Comparison of ENCODE assay signal across 38 mouse cellular contexts in the genomic region with DNA sequence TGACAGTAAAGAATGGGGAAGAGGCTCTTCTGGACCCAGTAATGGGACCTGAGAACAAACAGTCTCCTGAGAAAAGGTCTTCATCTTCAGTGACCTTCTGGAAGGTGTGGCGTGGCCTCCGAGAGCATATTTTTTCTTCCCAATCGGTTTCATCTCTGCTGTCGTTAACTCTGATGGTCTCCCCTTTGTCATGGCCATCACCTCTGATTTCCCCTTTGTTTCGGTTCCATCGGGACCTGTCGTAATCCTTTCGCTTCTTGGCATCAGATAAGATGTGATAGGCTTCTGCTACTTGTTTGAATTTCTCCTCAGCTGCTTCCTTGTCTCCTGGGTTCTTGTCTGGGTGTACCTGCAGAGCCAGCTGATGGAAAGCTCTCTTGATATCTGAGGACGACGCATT. TPM values are rescaled to one million over a fixed set of nuclear protein-coding genes. Genes with fewer than 3 reads are reported as not detected.
"Had no signal": no experiment of that assay in that cellular context is flagged by ENCODE, and none has a peak within 500 bp of the region (broad histone marks: within the 10 kb centered on the region; RNA-seq: fewer than 3 reads in every experiment).

No protein-coding gene starts in this region.

- H3K9ac ChIP-seq: heart, embryonic 13.5 days; heart, embryonic 15.5 days; hindbrain, embryonic 12.5 days; hindbrain, embryonic 14.5 days; intestine, embryonic 15.5 days; limb, embryonic 12.5 days; liver, embryonic 13.5 days; liver, embryonic 15.5 days had no signal

- DNase-seq: gastrocnemius, postnatal 14 days; heart, adult 2 months; heart, postnatal 14 days; heart, postnatal 36 days; kidney, adult 18-20 months; kidney, adult 8-10 months; kidney, postnatal 10 days; kidney, postnatal 25 days; kidney, postnatal 4 days; liver; liver, embryonic 13.5 days had no signal

- H3K36me3 ChIP-seq: heart, embryonic 13.5 days; heart, embryonic 15.5 days; hindbrain, embryonic 10.5 days; hindbrain, embryonic 12.5 days; intestine, embryonic 15.5 days; limb, embryonic 10.5 days; limb, embryonic 12.5 days; liver, embryonic 13.5 days; liver, embryonic 15.5 days had no signal

- H3K4me3 ChIP-seq: heart, adult 2 months; heart, embryonic 13.5 days; heart, embryonic 15.5 days; hindbrain, embryonic 10.5 days; hindbrain, embryonic 12.5 days; intestine, embryonic 15.5 days; layer of hippocampus, adult 2 months; left cerebral cortex, adult 2 months; limb, embryonic 10.5 days; limb, embryonic 12.5 days; liver, embryonic 13.5 days; liver, embryonic 15.5 days had no signal

- H3K27ac ChIP-seq: heart, adult 2 months; heart, embryonic 13.5 days; heart, embryonic 15.5 days; hindbrain, embryonic 10.5 days; hindbrain, embryonic 12.5 days; hindbrain, embryonic 14.5 days; intestine, embryonic 15.5 days; layer of hippocampus, adult 2 months; left cerebral cortex, adult 2 months; limb, embryonic 10.5 days; limb, embryonic 12.5 days; liver, embryonic 13.5 days; liver, embryonic 15.5 days had no signal

- H3K4me1 ChIP-seq: hindbrain, embryonic 12.5 days; limb, embryonic 10.5 days; limb, embryonic 12.5 days had no signal

- H3K27me3 ChIP-seq: heart, embryonic 13.5 days; heart, embryonic 15.5 days; hindbrain, embryonic 12.5 days; intestine, embryonic 15.5 days; liver, embryonic 15.5 days had no signal

- H3K9me3 ChIP-seq: heart, embryonic 13.5 days; heart, embryonic 15.5 days; hindbrain, embryonic 10.5 days; hindbrain, embryonic 12.5 days; intestine, embryonic 15.5 days; limb, embryonic 10.5 days; limb, embryonic 12.5 days; liver, embryonic 13.5 days; liver, embryonic 15.5 days had no signal

RNA-seq across cellular contexts. Expression of gene 4930503B20Rik, which starts 0.4 kb away (rescaled TPM):
- total RNA-seq: gastrocnemius, adult 18-20 months; gastrocnemius, adult 8-10 months; gastrocnemius, postnatal 14 days; gastrocnemius, postnatal 4 days; heart, adult 2 months; heart, postnatal 36 days; layer of hippocampus, adult 2 months; layer of hippocampus, postnatal 10 days; layer of hippocampus, postnatal 25 days; left cerebral cortex, adult 2 months; left cerebral cortex, postnatal 36 days had no signal
- polyA plus RNA-seq: heart, embryonic 11.5 days; heart, embryonic 13.5 days; heart, postnatal 0 days; hindbrain, embryonic 10.5 days; hindbrain, embryonic 12.5 days; hindbrain, embryonic 14.5 days; hindbrain, embryonic 16.5 days; inflammation-experienced regulatory T-cells, adult 6 months; intestine, embryonic 15.5 days; intestine, postnatal 0 days; kidney, embryonic 14.5 days; limb, embryonic 10.5 days; limb, embryonic 12.5 days; liver, embryonic 11.5 days; liver, embryonic 13.5 days; liver, embryonic 15.5 days had no signal

RNA-seq across cellular contexts. Expression of gene Samd13, which starts 34.7 kb away (rescaled TPM):
- total RNA-seq: layer of hippocampus, postnatal 25 days; left cerebral cortex, postnatal 14 days had no signal

RNA-seq across cellular contexts. Expression of gene Dnase2b, which starts 35.3 kb away (rescaled TPM):
- total RNA-seq: gastrocnemius, adult 18-20 months; gastrocnemius, postnatal 14 days; granulocyte monocyte progenitor cell, adult 5-6 weeks; heart, adult 2 months; heart, postnatal 14 days; heart, postnatal 36 days; layer of hippocampus, adult 2 months; layer of hippocampus, postnatal 10 days; layer of hippocampus, postnatal 25 days; left cerebral cortex, adult 2 months; left cerebral cortex, postnatal 14 days; left cerebral cortex, postnatal 36 days had no signal
- polyA plus RNA-seq: heart, adult 2 months; heart, embryonic 11.5 days; heart, embryonic 13.5 days; heart, embryonic 15.5 days; heart, postnatal 0 days; hindbrain, embryonic 10.5 days; hindbrain, embryonic 12.5 days; hindbrain, embryonic 14.5 days; hindbrain, embryonic 16.5 days; inflammation-experienced regulatory T-cells, adult 6 months; intestine, postnatal 0 days; kidney, embryonic 14.5 days; kidney, embryonic 16.5 days; limb, embryonic 12.5 days had no signal
